Mouse (Mus musculus) B cell, adult 62 days (primary cell): ENCODE data around the gene Ptrh1. TPM values are rescaled to one million over a fixed set of nuclear protein-coding genes. Genes with fewer than 3 reads are reported as not detected.

ENCODE experiments used
- total RNA-seq: library from RNA; stranded (reverse); gene quantifications from 4 replicates; pipeline ENCODE4 v1.2.4, GENCODE M21; 2023

Ptrh1 gene
- 3.1 to 7.2 TPM (median 4.9 TPM) in 4 replicates for total RNA-seq

DNA sequence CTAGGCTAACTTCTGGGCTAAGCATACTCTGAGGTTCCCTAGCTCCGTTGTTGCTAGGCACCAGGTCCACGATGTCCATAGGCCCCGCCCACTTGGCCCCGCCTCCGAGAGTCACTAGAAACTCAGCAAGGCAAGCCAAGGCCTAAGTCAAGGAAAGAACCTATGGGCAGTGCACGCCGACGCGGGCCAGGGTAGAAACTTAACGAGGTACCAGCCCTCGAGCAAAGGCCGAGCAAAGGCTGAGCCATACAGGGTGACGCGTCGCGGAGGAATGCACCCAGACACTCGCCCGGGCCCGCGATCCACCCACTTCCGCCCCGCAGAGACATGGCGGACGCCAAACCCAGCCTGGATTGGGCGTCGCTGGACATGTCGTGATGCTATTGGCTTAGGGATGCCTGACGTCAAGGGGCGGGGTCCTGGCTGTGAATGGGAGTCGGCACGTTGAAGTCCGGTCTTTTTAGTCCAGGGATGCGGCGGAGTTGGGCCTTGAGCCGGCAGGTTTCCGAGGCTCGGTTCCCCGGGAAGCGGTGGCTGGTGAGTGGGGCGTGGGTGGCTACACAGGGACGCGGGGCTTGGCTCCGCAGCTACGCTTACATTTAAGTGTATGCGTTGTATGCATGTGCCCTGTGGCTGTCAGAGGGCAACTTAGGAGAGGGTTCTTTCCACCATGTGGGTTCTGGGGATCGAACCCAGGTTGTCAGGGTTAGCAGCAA, at the start of gene Ptrh1, which contains the start of gene Ttc16:
Gene Ptrh1, plus strand, starts transcription at position 428 of the 716 bp plus-strand sequence.
Gene Ttc16, minus strand, starts transcription at position 275 of the 716 bp plus-strand sequence.

GRCm38 (mm10) chr2:32740916-32741272, 34.7 kb upstream of the Ptrh1 start, which contains the start of gene 6330409D20Rik:
Gene 6330409D20Rik (minus strand): TSS chr2:32741016.

DNA sequence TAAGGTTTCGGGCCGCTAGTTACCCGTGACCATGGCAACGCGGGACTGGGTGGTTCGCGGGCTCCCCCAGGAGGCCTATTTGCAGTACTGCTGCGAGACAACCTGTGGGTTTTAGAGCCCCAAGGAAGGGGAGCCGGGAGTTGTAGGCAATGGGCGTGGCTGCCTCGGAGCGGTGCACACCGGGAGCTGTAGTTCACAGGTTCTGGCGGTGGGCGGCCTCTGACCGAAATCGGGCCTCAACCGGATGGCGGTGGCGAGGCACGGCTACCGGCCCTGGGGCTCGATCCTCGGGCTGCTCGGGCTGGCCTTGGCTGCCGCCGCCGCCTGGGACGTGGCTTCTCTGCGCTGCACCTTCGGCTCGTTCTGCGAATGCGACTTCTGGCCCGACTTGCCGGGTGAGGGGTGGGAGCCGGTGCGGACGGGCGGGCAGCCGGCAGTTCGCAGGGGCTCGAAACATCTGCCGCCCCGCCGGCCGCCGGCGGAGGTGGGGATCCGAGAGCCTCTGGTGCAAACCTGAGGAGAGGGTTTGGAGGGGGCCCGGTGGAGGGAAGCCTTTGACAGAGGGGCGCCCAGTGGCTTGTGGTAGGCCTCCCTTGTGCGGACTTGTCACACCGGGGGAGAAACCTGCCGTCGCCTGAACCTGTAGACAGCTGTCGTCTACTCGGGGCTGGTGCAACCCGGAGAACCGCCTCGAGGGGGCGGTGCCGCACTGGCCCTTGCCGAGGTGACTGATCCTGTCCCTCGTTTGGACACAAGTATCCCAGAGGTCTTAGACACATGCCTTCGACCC, 18.3 kb upstream of the Ptrh1 start, which contains the start of gene Tor2a:
Gene Tor2a, plus strand, starts transcription at position 179 of the 790 bp plus-strand sequence.

GRCm38 (mm10) chr2:32784048-32784681, 8.6 kb downstream of the Ptrh1 start, which contains the start of gene Cfap157:
Gene Cfap157 (minus strand): TSS chr2:32784428.

Other genes with a start within 250 kb of the Ptrh1 start
- 67.0 to 70.2 TPM (median 68.4 TPM) in 4 replicates for gene Fam102a, start 240.5 kb upstream of the Ptrh1 start, total RNA-seq
- gene Dpm2, start 204.9 kb upstream of the Ptrh1 start, total RNA-seq: 51.3 to 67.8 TPM (median 59.1 TPM) in 4 replicates
- gene Pip5kl1, start 201.0 kb upstream of the Ptrh1 start, total RNA-seq: 0.57 to 2.8 TPM (median 1.4 TPM) in 4 replicates
- not detected in 4 replicates for gene 9430097D07Rik, start 200.1 kb upstream of the Ptrh1 start, total RNA-seq
- gene St6galnac4, start 188.7 kb upstream of the Ptrh1 start, total RNA-seq: 59.5 to 63.4 TPM (median 60.8 TPM) in 4 replicates
- 6.1 to 11.7 TPM (median 8.8 TPM) in 4 replicates for gene St6galnac6, start 176.1 kb upstream of the Ptrh1 start, total RNA-seq
- gene Ak1, start 154.0 kb upstream of the Ptrh1 start, total RNA-seq: 0.29 to 1.5 TPM (median 1.2 TPM) in 3 of 4 replicates, not detected in the other
- 0.36 to 0.98 TPM (median 0.64 TPM) in 4 replicates for gene Eng, start 129.2 kb upstream of the Ptrh1 start, total RNA-seq
- gene Fpgs, start 71.6 kb upstream of the Ptrh1 start, total RNA-seq: 28.2 to 32.0 TPM (median 29.1 TPM) in 4 replicates
- 141 to 157 TPM (median 152 TPM) in 4 replicates for gene Cdk9, start 62.7 kb upstream of the Ptrh1 start, total RNA-seq
- 87.7 to 98.5 TPM (median 92.5 TPM) in 4 replicates for gene Sh2d3c, start 54.7 kb upstream of the Ptrh1 start, total RNA-seq
- gene 6330409D20Rik, start 34.8 kb upstream of the Ptrh1 start, total RNA-seq: not detected in 4 replicates
- gene Tor2a, start 18.6 kb upstream of the Ptrh1 start, total RNA-seq: 29.3 to 33.7 TPM (median 32.8 TPM) in 4 replicates
- 0.27 TPM in 1 of 4 replicates, not detected in the others for gene Ttc16, start 153 bp upstream of the Ptrh1 start, total RNA-seq
- not detected in 4 replicates for gene Cfap157, start 8.6 kb downstream of the Ptrh1 start, total RNA-seq
- gene Stxbp1, start 71.5 kb downstream of the Ptrh1 start, total RNA-seq: 3.9 to 7.5 TPM (median 4.4 TPM) in 4 replicates
- gene Fam129b, start 100.3 kb downstream of the Ptrh1 start, total RNA-seq: 1.8 to 4.8 TPM (median 2.7 TPM) in 4 replicates
- gene Rpl12, start 185.8 kb downstream of the Ptrh1 start, total RNA-seq: 896 to 937 TPM (median 913 TPM) in 4 replicates
- 15.3 to 17.9 TPM (median 16.0 TPM) in 4 replicates for gene Lrsam1, start 185.8 kb downstream of the Ptrh1 start, total RNA-seq
- 5.8 to 10.0 TPM (median 7.6 TPM) in 4 replicates for gene Slc2a8, start 206.3 kb downstream of the Ptrh1 start, total RNA-seq